Mouse (Mus musculus) forebrain, embryonic 12.5 days (tissue): Measurements from ENCODE around the gene Acad10. TPM values are rescaled to one million over a fixed set of nuclear protein-coding genes. Genes with fewer than 3 reads are reported as not detected.
"Not testable (repeated sequence)": the region's sequence is repeated elsewhere in the genome, so short reads cannot be mapped to it uniquely, and the experiment has no call there.

ENCODE experiments used
- ATAC-seq: fragments of 200-750 bp; cut with Nextera tagmentation; 2 replicates; pipeline ENCODE4 v1.8.0; 2017; ENCODE audit warnings: moderate TSS enrichment; ENCODE audit not compliant: low FRiP score
- H3K27ac ChIP-seq: fragments of 300-500 bp; sonication (generic); 2 replicates; pipeline ENCODE4 v1.5.1; 2016; ENCODE audit warnings: mild to moderate bottlenecking
- H3K27me3 ChIP-seq: fragments of 300-500 bp; sonication (generic); 2 replicates; pipeline ENCODE4 v1.6.1; 2016; ENCODE audit warnings: mild to moderate bottlenecking
- H3K36me3 ChIP-seq: fragments of 300-500 bp; sonication (generic); replicated peaks from 2 replicates; pipeline ENCODE4 v1.6.1; 2016; ENCODE audit warnings: mild to moderate bottlenecking
- H3K4me1 ChIP-seq: fragments of 300-500 bp; sonication (generic); 2 replicates; pipeline ENCODE4 v1.6.1; 2016
- H3K4me2 ChIP-seq: fragments of 300-500 bp; sonication (generic); 2 replicates; pipeline ENCODE4 v1.6.1; 2016; ENCODE audit warnings: mild to moderate bottlenecking, moderate library complexity
- H3K4me3 ChIP-seq: fragments of 300-500 bp; sonication (generic); replicated peaks from 2 replicates; pipeline ENCODE4 v1.5.1; 2016; ENCODE audit warnings: mild to moderate bottlenecking
- H3K9ac ChIP-seq: fragments of 300-500 bp; sonication (generic); 2 replicates; pipeline ENCODE4 v1.6.1; 2016; ENCODE audit warnings: mild to moderate bottlenecking
- H3K9me3 ChIP-seq: fragments of 300-500 bp; sonication (generic); 2 replicates; pipeline ENCODE4 v1.6.1; 2016
- WGBS: fragments of 180-500 bp; shearing (Covaris S2); methylation state at CpG from one replicate; pipeline ENCODE4 v1.1.7; 2016; 5-methylcytosine and 5-hydroxymethylcytosine counted together
- polyA plus RNA-seq: library from polyadenylated mRNA; unstranded; fragments of >200 nt; fragmentation: Nextera tagmentation; extraction: Ambion mirVana; gene quantifications from 2 replicates; pipeline ENCODE4 v1.2.1, GENCODE M21; 2016

Gene Acad10
- polyA plus RNA-seq, 1 experiment from 2014 or later, result 2.5 TPM

GRCm38 (mm10) chr5:121609556-121610135, 50.7 kb downstream of the Acad10 start:
- not testable (repeated sequence) for H3K9me3 ChIP-seq, H3K27ac ChIP-seq, H3K36me3 ChIP-seq, H3K4me1 ChIP-seq, H3K27me3 ChIP-seq, H3K4me3 ChIP-seq, ATAC-seq, H3K4me2 ChIP-seq, H3K9ac ChIP-seq
- 55% methylated on average over 7 of the region's 8 CpGs for WGBS

- Histone ChIP-seq H3K4me2 (no peak overlapping the region), H3K9me3 (no peaks in the 10 kb centered on the region), H3K4me1 (peaks cover 5% of the 10 kb centered on the region; the same call in 1 of the 2 replicates), H3K36me3 (no peaks in the 10 kb centered on the region), H3K27ac (no peak overlapping the region), H3K4me3 (no peak overlapping the region), H3K27me3 (no peaks in the 10 kb centered on the region), H3K9ac (no peak overlapping the region)
- WGBS, result 0% methylated on average over 2 of the region's 2 CpGs
- no peak for ATAC-seq
Observed at GRCm38 (mm10) chr5:121606151-121606550, 54.2 kb downstream of the Acad10 start.

- ATAC-seq, H3K27ac ChIP-seq, H3K36me3 ChIP-seq, H3K4me1 ChIP-seq, H3K9me3 ChIP-seq, H3K4me3 ChIP-seq, H3K27me3 ChIP-seq, H3K4me2 ChIP-seq, H3K9ac ChIP-seq: not testable (repeated sequence)
- WGBS, result 88% methylated on average over 1 of the region's 1 CpGs
Observed at GRCm38 (mm10) chr5:121603815-121604214, 56.5 kb downstream of the Acad10 start.

- no peak overlapping the region for H3K27ac ChIP-seq
- no peaks in the 10 kb centered on the region for H3K27me3 ChIP-seq
- H3K9me3 ChIP-seq, result no peaks in the 10 kb centered on the region
- H3K4me3 ChIP-seq, result no peak overlapping the region
- no peak overlapping the region for H3K4me2 ChIP-seq
- ATAC-seq, result no peak
- H3K36me3 ChIP-seq, result no peaks in the 10 kb centered on the region
- H3K4me1 ChIP-seq, result peaks cover 5% of the 10 kb centered on the region; the same call in 1 of the 2 replicates
- 29% methylated on average over 9 of the region's 9 CpGs for WGBS
- no peak overlapping the region for H3K9ac ChIP-seq
Observed at GRCm38 (mm10) chr5:121601547-121602299, 58.6 kb downstream of the Acad10 start.

DNA sequence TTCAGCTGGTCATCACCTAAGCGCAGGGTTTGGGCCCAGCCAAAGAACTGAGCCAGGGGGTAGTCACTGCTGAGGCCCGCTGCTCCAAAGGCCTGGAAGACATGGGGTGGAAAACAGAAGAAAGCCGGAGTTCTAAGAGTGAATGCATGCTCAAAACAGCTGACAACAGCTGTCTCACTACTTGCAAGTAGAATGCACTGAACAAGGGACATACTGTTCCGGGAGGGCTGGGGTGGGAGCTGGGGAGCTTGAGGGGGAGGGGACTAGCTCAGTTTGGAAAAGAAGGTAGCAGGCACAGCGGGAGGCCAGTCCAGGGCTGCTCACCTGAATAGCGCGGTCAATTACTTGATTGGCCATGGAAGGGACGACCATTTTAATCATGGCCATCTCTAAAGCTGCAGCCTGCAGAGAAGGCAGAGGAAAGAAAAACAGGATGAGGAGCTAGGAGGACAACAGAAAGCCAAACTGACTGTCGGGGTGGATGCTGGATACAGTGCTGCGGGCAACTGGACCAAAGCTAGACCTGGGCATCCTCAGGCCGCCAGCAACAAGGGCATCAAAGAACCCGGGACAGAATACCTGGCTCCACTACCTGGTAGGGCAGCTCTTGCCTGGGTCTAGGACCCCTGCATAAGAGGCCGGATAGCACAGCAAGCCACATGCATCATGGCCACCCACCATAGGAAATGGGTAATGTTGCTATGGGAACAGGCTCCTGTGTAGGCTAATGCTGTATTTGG, 61.3 kb downstream of the Acad10 start:
- 63% methylated on average over 13 of the region's 13 CpGs for WGBS
- ATAC-seq, result no peak
- H3K27me3 ChIP-seq, result 0 out of 2 replicates have a peak, but pooled peaks cover 7% of the 10 kb centered on the region

GRCm38 (mm10) chr5:121597991-121598537, 62.2 kb downstream of the Acad10 start:
- H3K4me3 ChIP-seq, result no peak overlapping the region
- ATAC-seq, result no peak
- no peaks in the 10 kb centered on the region for H3K9me3 ChIP-seq
- peaks cover 18% of the 10 kb centered on the region for H3K4me1 ChIP-seq
- H3K9ac ChIP-seq, result no peak overlapping the region
- H3K27me3 ChIP-seq, result 0 out of 2 replicates have a peak, but pooled peaks cover 7% of the 10 kb centered on the region
- WGBS, result 85% methylated on average over 7 of the region's 7 CpGs
- no peak overlapping the region for H3K4me2 ChIP-seq
- H3K36me3 ChIP-seq, result no peaks in the 10 kb centered on the region
- H3K27ac ChIP-seq, result no peak overlapping the region

More for the DNA sequence above, 61.3 kb downstream of the Acad10 start:
- Histone ChIP-seq H3K9ac (no peak overlapping the region), H3K4me3 (no peak overlapping the region), H3K4me2 (no peak overlapping the region), H3K9me3 (no peaks in the 10 kb centered on the region), H3K36me3 (no peaks in the 10 kb centered on the region), H3K27ac (no peak overlapping the region), H3K4me1 (peaks cover 10% of the 10 kb centered on the region)

DNA sequence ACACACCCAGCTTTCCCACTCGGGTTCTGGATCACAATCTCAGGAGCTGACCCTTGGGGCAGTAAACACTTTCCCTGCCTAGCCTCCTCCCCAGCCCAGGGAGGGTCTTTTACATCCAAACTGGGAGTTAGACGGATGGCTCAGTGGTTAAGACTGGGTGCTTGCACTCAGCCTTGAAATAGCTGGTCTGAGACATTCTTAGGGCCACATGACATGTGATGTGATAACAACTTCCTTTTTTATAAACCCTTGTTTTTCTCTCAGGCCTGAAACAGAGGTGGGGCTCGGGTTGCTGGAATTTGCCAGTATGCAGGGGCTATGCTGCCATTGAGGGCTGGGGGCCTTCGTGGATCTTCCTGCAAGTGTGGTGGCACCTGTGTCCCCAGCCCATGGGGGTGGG, 63.0 kb downstream of the Acad10 start:
- H3K4me1 ChIP-seq, result peaks cover 25% of the 10 kb centered on the region
- 67% methylated on average over 4 of the region's 4 CpGs for WGBS
- H3K9me3 ChIP-seq, result no peaks in the 10 kb centered on the region
- H3K4me3 ChIP-seq, result no peak overlapping the region
- H3K4me2 ChIP-seq, result no peak overlapping the region
- no peak for ATAC-seq
- no peak overlapping the region for H3K27ac ChIP-seq
- no peaks in the 10 kb centered on the region for H3K36me3 ChIP-seq
- no peak overlapping the region for H3K9ac ChIP-seq
- H3K27me3 ChIP-seq, result peaks cover 7% of the 10 kb centered on the region; the same call in 1 of the 2 replicates

DNA sequence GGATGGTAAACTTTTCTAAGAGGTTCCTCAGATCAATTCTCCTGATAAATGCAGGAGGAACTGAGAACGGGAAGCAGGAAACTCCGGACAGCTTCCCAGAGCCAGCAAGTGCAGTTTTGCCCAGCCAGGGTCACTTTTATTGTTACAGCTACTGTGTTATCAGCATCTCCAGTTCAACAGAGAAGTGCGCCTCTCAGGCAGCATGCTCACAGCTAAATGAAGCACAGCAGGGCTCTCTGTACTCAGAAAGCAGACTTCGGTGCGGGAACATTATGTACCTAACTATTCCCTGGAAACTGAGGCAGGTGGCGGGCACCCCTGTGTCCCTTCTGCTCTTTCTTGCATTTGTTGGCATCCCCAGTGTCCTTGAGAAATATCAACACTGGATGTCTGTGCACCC, 64.1 kb downstream of the Acad10 start:
- no peaks in the 10 kb centered on the region for H3K9me3 ChIP-seq
- H3K4me1 ChIP-seq, result peaks cover 21% of the 10 kb centered on the region
- H3K36me3 ChIP-seq, result no peaks in the 10 kb centered on the region
- 75% methylated on average over 6 of the region's 6 CpGs for WGBS
- H3K4me3 ChIP-seq, result no peak overlapping the region
- peaks cover 7% of the 10 kb centered on the region; the same call in 1 of the 2 replicates for H3K27me3 ChIP-seq
- no peak overlapping the region for H3K4me2 ChIP-seq
- no peak for ATAC-seq
- no peak overlapping the region for H3K9ac ChIP-seq
- H3K27ac ChIP-seq, result no peak overlapping the region

- peaks cover 21% of the 10 kb centered on the region for H3K4me1 ChIP-seq
- H3K9ac ChIP-seq, result no peak overlapping the region
- H3K36me3 ChIP-seq, result no peaks in the 10 kb centered on the region
- no peaks in the 10 kb centered on the region for H3K9me3 ChIP-seq
- ATAC-seq, result no peak
- H3K27ac ChIP-seq, result no peak overlapping the region
- H3K4me2 ChIP-seq, result no peak overlapping the region
- 81% methylated on average over 6 of the region's 6 CpGs for WGBS
- H3K4me3 ChIP-seq, result no peak overlapping the region
- peaks cover 7% of the 10 kb centered on the region; the same call in 1 of the 2 replicates for H3K27me3 ChIP-seq
Observed at GRCm38 (mm10) chr5:121595758-121596157, 64.6 kb downstream of the Acad10 start.

- peaks cover 21% of the 10 kb centered on the region for H3K4me1 ChIP-seq
- H3K9ac ChIP-seq, result no peak overlapping the region
- H3K4me2 ChIP-seq, result no peak overlapping the region
- 87% methylated on average over 6 of the region's 6 CpGs for WGBS
- H3K36me3 ChIP-seq, result no peaks in the 10 kb centered on the region
- H3K4me3 ChIP-seq, result no peak overlapping the region
- no peak for ATAC-seq
- peaks cover 7% of the 10 kb centered on the region; the same call in 1 of the 2 replicates for H3K27me3 ChIP-seq
- H3K9me3 ChIP-seq, result no peaks in the 10 kb centered on the region
- no peak overlapping the region for H3K27ac ChIP-seq
Observed at GRCm38 (mm10) chr5:121594714-121595313, 65.5 kb downstream of the Acad10 start.

- Histone ChIP-seq H3K27me3 (peaks cover 7% of the 10 kb centered on the region; the same call in 1 of the 2 replicates), H3K36me3 (no peaks in the 10 kb centered on the region), H3K27ac (peak within 1 kb of the TSS; percentile 68; the same call in 1 of the 2 replicates), H3K4me3 (peak within 1 kb of the TSS; percentile 60), H3K9ac (peak within 1 kb of the TSS; percentile 82), H3K4me2 (peak within 1 kb of the TSS; percentile 97), H3K9me3 (no peaks in the 10 kb centered on the region), H3K4me1 (peaks cover 21% of the 10 kb centered on the region)
- peak; percentile 86 for ATAC-seq
- WGBS, result 3% methylated on average over 47 of the region's 47 CpGs
Observed at GRCm38 (mm10) chr5:121593451-121594401, 66.6 kb downstream of the Acad10 start, which contains the start of gene Aldh2. Gene Aldh2 (minus strand): TSS chr5:121593824.
